Mouse (Mus musculus): ENCODE measurements at regions not wholly inside any gene's neighbourhood (a gene's known extent, or its start where the extent isn't known, plus 50 kb on each side); places are given as distances from the start of the nearest gene placed in this dataset.

- no peak for TF ChIP-seq CTCF (IDR thresholded peaks at IDR 0.05; ENCODE audit: low read depth)
- TF ChIP-seq EP300 (IDR thresholded peaks at IDR 0.05; ENCODE audit: low read depth), result no peak
These were observed 86.2 kb upstream of the Mtap start for GRCm38 (mm10) chr4:89050551-89051199.
